Mouse (Mus musculus) cerebellum, postnatal 25 days (tissue): ENCODE results near the gene Ano8.
A peak's percentile ranks its signal among the peaks of the same experiment; 100 is the strongest.

Source experiments
- DNase-seq, 2 experiments: peaks; one replicate each; pipeline ENCODE4 v3.0.0; 2021; ENCODE audit warnings: mixed read lengths in 2 of 2

Ano8 gene

GRCm38 (mm10) chr8:71470913-71471255, 14.9 kb downstream of the Ano8 start:
- peak in 1 of 2 experiments; percentile 19 for DNase-seq

- peak in 1 of 2 experiments; percentile 19 for DNase-seq
Observed at GRCm38 (mm10) chr8:71470146-71470912, 15.4 kb downstream of the Ano8 start.

GRCm38 (mm10) chr8:71469411-71469810, 16.4 kb downstream of the Ano8 start:
- DNase-seq: no peak

GRCm38 (mm10) chr8:71468916-71469315, 16.8 kb downstream of the Ano8 start, which contains the start of gene Dda1:
Gene Dda1 (plus strand): TSS chr8:71469199.
- peak; percentile 96 to 98 for DNase-seq

GRCm38 (mm10) chr8:71468001-71468400, 17.8 kb downstream of the Ano8 start:
- DNase-seq: peak in 1 of 2 experiments; percentile 10

GRCm38 (mm10) chr8:71467201-71467600, 18.6 kb downstream of the Ano8 start:
- DNase-seq: no peak

GRCm38 (mm10) chr8:71466198-71466597, 19.6 kb downstream of the Ano8 start:
- peak in 1 of 2 experiments; percentile 42 for DNase-seq

GRCm38 (mm10) chr8:71465733-71466132, 20.0 kb downstream of the Ano8 start:
- no peak for DNase-seq

- peak; percentile 98 for DNase-seq
Observed at GRCm38 (mm10) chr8:71464513-71465500, 21.0 kb downstream of the Ano8 start, which contains the start of gene Mrpl34. Gene Mrpl34 (plus strand): TSS chr8:71464959.

- peak; percentile 100 for DNase-seq
Observed at GRCm38 (mm10) chr8:71463188-71464033, 22.4 kb downstream of the Ano8 start, which contains the start of gene Abhd8. Gene Abhd8 (minus strand): TSS chr8:71463655.

GRCm38 (mm10) chr8:71462786-71463185, 23.0 kb downstream of the Ano8 start:
- DNase-seq: peak; percentile 79 to 80

GRCm38 (mm10) chr8:71462191-71462590, 23.6 kb downstream of the Ano8 start:
- no peak for DNase-seq

- DNase-seq: peak; percentile 59 to 63
Observed at GRCm38 (mm10) chr8:71461152-71461840, 24.5 kb downstream of the Ano8 start.

- DNase-seq: no peak
Observed at GRCm38 (mm10) chr8:71460716-71461115, 25.0 kb downstream of the Ano8 start.

- DNase-seq: no peak
Observed at GRCm38 (mm10) chr8:71457659-71458270, 28.0 kb downstream of the Ano8 start.

- DNase-seq: peak in 1 of 2 experiments; percentile 29
Observed at GRCm38 (mm10) chr8:71456906-71457305, 28.9 kb downstream of the Ano8 start.

- DNase-seq: no peak
Observed at GRCm38 (mm10) chr8:71454668-71455067, 31.1 kb downstream of the Ano8 start.

- no peak for DNase-seq
Observed at GRCm38 (mm10) chr8:71452669-71453068, 33.1 kb downstream of the Ano8 start.

- DNase-seq: no peak
Observed at GRCm38 (mm10) chr8:71451777-71452176, 34.0 kb downstream of the Ano8 start.

GRCm38 (mm10) chr8:71451337-71451736, 34.4 kb downstream of the Ano8 start:
- DNase-seq: no peak

GRCm38 (mm10) chr8:71445096-71445495, 40.7 kb downstream of the Ano8 start:
- DNase-seq: no peak
